Mouse (Mus musculus): Measurements from ENCODE around the gene Rps8. TPM values are rescaled to one million over a fixed set of nuclear protein-coding genes. Genes with fewer than 3 reads are reported as not detected.

The Rps8 gene
- polyA plus RNA-seq, 1 experiment: 185 TPM

DNA sequence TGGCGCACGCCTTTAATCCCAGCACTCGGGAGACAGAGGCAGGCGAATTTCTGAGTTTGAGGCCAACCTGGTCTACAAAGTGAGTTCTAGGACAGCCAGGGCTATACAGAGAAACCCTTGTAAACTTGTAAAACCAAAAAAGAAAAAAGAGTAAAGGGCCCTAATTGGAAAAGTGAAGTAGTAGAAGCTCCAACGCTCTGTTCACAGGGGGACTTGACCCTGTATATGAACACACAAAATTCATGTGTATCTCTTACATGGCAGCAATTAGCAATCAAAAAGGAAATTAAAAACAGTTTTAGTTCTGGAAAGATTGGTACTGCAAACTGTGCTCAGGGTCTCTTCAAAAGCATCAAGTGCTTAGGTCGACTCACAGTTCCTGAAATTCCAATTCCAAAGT, 329 bp upstream of the Rps8 start:
- TF ChIP-seq POLR2A (IDR thresholded peaks at IDR 0.05; ENCODE audit: control insufficient read depth, low read depth, low read length): no peak
- TF ChIP-seq CTCF (IDR thresholded peaks at IDR 0.05; ENCODE audit: control insufficient read depth, insufficient read depth, insufficient replicate concordance, low read depth, low read length): no peak
- Histone ChIP-seq H3K4me1 (ENCODE audit: control insufficient read depth, insufficient read depth, low read length) (peaks cover 3% of the 10 kb centered on the region), H3K36me3 (ENCODE audit: control insufficient read depth, insufficient read depth, low read length) (peaks cover 1% of the 10 kb centered on the region; the same call in 1 of the 2 replicates), H3K27ac (ENCODE audit: control insufficient read depth, insufficient read depth, low read depth, low read length) (no peak overlapping the region), H3K4me3 (ENCODE audit: control insufficient read depth, low read depth, low read length) (no peak overlapping the region; the same call in 1 of the 2 replicates), H3K27me3 (ENCODE audit: control insufficient read depth, insufficient read depth, low read length) (no peaks in the 10 kb centered on the region)

- Histone ChIP-seq H3K27me3 (ENCODE audit: control insufficient read depth, insufficient read depth, low read length) (no peaks in the 10 kb centered on the region), H3K4me3 (ENCODE audit: control insufficient read depth, low read depth, low read length) (peak overlapping the region; percentile 82), H3K27ac (ENCODE audit: control insufficient read depth, insufficient read depth, low read depth, low read length) (peak overlapping the region; percentile 57), H3K4me1 (ENCODE audit: control insufficient read depth, insufficient read depth, low read length) (peaks cover 3% of the 10 kb centered on the region), H3K36me3 (ENCODE audit: control insufficient read depth, insufficient read depth, low read length) (peaks cover under 1% of the 10 kb centered on the region; the same call in 1 of the 2 replicates)
- TF ChIP-seq POLR2A (IDR thresholded peaks at IDR 0.05; ENCODE audit: control insufficient read depth, low read depth, low read length): no peak
- no peak for TF ChIP-seq CTCF (IDR thresholded peaks at IDR 0.05; ENCODE audit: control insufficient read depth, insufficient read depth, insufficient replicate concordance, low read depth, low read length)
Measured at GRCm38 (mm10) chr4:117155020-117155791, 837 bp downstream of the Rps8 start.

GRCm38 (mm10) chr4:117152714-117153113, 3.3 kb downstream of the Rps8 start:
- Histone ChIP-seq H3K4me1 (ENCODE audit: control insufficient read depth, insufficient read depth, low read length) (peaks cover 7% of the 10 kb centered on the region), H3K27ac (ENCODE audit: control insufficient read depth, insufficient read depth, low read depth, low read length) (no peak overlapping the region), H3K27me3 (ENCODE audit: control insufficient read depth, insufficient read depth, low read length) (no peaks in the 10 kb centered on the region), H3K36me3 (ENCODE audit: control insufficient read depth, insufficient read depth, low read length) (no peaks in the 10 kb centered on the region; the same call in 1 of the 2 replicates), H3K4me3 (ENCODE audit: control insufficient read depth, low read depth, low read length) (no peak overlapping the region)
- no peak for TF ChIP-seq CTCF (IDR thresholded peaks at IDR 0.05; ENCODE audit: control insufficient read depth, insufficient read depth, insufficient replicate concordance, low read depth, low read length)
- TF ChIP-seq POLR2A (IDR thresholded peaks at IDR 0.05; ENCODE audit: control insufficient read depth, low read depth, low read length): no peak

GRCm38 (mm10) chr4:117151416-117151815, 4.6 kb downstream of the Rps8 start:
- H3K36me3 ChIP-seq (ENCODE audit: control insufficient read depth, insufficient read depth, low read length): no peaks in the 10 kb centered on the region; the same call in 1 of the 2 replicates
- H3K27ac ChIP-seq (ENCODE audit: control insufficient read depth, insufficient read depth, low read depth, low read length): no peak overlapping the region
- no peaks in the 10 kb centered on the region for H3K27me3 ChIP-seq (ENCODE audit: control insufficient read depth, insufficient read depth, low read length)
- H3K4me1 ChIP-seq (ENCODE audit: control insufficient read depth, insufficient read depth, low read length): peaks cover 5% of the 10 kb centered on the region
- TF ChIP-seq POLR2A (IDR thresholded peaks at IDR 0.05; ENCODE audit: control insufficient read depth, low read depth, low read length) (no peak), CTCF (IDR thresholded peaks at IDR 0.05; ENCODE audit: control insufficient read depth, insufficient read depth, insufficient replicate concordance, low read depth, low read length) (no peak)
- H3K4me3 ChIP-seq (ENCODE audit: control insufficient read depth, low read depth, low read length): no peak overlapping the region

DNA sequence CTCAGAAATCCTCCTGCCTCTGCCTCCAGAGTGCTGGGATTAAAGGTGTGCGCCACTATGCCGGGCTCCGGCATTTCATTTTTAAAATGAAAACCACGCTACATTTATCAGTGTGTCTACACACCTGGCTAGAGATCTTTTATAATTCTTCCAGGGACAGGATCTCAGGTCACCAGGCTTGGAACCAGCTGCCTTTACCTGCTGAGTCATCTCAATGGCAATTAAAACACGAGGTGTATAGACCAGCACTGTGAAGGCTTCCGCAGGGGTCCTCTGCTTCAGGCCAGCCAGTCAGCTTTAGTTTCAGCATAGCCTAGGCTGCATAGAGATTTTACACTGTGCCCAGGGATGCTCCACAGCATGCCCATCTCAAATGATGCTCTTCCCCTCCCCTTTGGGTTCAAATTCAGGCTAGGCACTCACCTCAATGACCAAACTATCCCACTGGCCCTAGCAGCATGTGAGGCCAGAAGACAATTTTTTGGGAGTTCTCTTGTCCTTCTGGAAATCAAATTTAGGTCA, 5.8 kb downstream of the Rps8 start:
- Histone ChIP-seq H3K4me1 (ENCODE audit: control insufficient read depth, insufficient read depth, low read length) (peaks cover 12% of the 10 kb centered on the region), H3K4me3 (ENCODE audit: control insufficient read depth, low read depth, low read length) (no peak overlapping the region), H3K27ac (ENCODE audit: control insufficient read depth, insufficient read depth, low read depth, low read length) (no peak overlapping the region), H3K36me3 (ENCODE audit: control insufficient read depth, insufficient read depth, low read length) (no peaks in the 10 kb centered on the region; the same call in 1 of the 2 replicates), H3K27me3 (ENCODE audit: control insufficient read depth, insufficient read depth, low read length) (no peaks in the 10 kb centered on the region)
- TF ChIP-seq POLR2A (IDR thresholded peaks at IDR 0.05; ENCODE audit: control insufficient read depth, low read depth, low read length) (no peak), CTCF (IDR thresholded peaks at IDR 0.05; ENCODE audit: control insufficient read depth, insufficient read depth, insufficient replicate concordance, low read depth, low read length) (no peak)

DNA sequence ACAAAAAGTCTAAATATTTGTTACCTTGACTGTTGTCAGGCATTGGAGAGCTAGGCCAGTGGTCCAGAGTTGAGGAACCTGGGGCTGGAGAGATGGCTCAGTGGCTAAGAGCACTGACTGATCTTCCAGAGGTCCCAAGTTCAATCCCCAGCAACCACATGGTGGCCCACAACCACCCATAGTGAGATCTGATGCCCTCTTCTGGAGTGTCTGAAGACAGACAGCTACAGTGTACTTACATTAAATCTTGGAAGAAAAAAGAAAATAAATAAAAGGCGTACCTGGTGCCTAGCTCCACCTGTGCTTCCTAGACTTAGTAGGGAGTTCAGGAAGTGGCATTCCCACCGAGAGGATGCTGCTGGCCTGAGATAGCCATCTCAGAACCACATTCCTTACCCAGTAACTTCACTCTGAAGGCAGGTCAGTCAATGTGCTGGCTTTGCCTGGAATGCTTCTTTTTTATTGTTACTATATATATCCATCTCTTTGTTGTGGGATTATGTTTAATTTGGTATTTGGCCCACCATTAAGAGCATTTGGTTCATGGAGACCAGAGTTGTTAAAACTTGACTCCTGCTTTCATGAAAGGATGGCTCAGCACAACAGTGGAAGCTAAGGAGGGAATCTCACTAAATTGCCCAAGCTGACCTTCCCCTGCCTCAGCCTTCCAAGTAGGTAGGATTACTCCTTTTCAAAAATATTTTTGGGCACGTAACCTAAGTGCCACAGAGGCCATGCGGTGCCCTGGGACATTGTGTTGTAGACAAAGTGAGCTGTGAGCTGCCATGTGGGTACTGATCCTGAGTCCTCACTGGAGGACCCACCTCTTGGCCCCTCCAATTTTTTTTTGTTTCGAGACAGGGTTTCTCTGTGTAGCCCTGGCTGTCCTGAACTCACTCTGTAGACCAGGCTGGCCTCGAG, 6.5 kb downstream of the Rps8 start:
- no peaks in the 10 kb centered on the region; the same call in 1 of the 2 replicates for H3K36me3 ChIP-seq (ENCODE audit: control insufficient read depth, insufficient read depth, low read length)

More for the DNA sequence above, 6.5 kb downstream of the Rps8 start:
- Histone ChIP-seq H3K27ac (ENCODE audit: control insufficient read depth, insufficient read depth, low read depth, low read length) (no peak overlapping the region), H3K4me3 (ENCODE audit: control insufficient read depth, low read depth, low read length) (no peak overlapping the region), H3K27me3 (ENCODE audit: control insufficient read depth, insufficient read depth, low read length) (no peaks in the 10 kb centered on the region), H3K4me1 (ENCODE audit: control insufficient read depth, insufficient read depth, low read length) (peaks cover 12% of the 10 kb centered on the region)
- no peak for TF ChIP-seq CTCF (IDR thresholded peaks at IDR 0.05; ENCODE audit: control insufficient read depth, insufficient read depth, insufficient replicate concordance, low read depth, low read length)
- TF ChIP-seq POLR2A (IDR thresholded peaks at IDR 0.05; ENCODE audit: control insufficient read depth, low read depth, low read length): no peak

Data from testis, adult 2 months (tissue).